Mouse (Mus musculus): ENCODE results near the gene Cd8a.
"Not testable (repeated sequence)": the region's sequence is repeated elsewhere in the genome, so short reads cannot be mapped to it uniquely, and the experiment has no call there.

The Cd8a gene

DNA sequence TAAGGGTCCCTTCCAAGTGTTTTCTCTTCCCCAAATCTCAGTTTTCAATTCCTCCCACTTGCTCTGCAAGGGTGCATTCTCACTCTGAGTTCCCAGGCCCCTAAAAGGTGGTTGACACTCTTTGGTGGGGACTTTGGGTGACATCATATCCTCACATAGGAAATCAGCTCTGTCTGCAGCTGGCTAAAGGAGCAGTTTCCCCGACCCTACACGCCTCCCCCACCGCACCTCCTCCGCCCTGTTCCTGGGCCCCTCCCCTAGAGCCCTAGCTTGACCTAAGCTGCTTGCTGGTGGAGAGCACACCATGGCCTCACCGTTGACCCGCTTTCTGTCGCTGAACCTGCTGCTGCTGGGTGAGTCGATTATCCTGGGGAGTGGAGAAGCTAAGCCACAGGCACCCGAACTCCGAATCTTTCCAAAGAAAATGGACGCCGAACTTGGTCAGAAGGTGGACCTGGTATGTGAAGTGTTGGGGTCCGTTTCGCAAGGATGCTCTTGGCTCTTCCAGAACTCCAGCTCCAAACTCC lies at the start of gene Cd8a:
Gene Cd8a, plus strand, starts transcription at position 179 of the 527 bp plus-strand sequence.
- no peak for DNase-seq (ENCODE audit: low spot score)

DNA sequence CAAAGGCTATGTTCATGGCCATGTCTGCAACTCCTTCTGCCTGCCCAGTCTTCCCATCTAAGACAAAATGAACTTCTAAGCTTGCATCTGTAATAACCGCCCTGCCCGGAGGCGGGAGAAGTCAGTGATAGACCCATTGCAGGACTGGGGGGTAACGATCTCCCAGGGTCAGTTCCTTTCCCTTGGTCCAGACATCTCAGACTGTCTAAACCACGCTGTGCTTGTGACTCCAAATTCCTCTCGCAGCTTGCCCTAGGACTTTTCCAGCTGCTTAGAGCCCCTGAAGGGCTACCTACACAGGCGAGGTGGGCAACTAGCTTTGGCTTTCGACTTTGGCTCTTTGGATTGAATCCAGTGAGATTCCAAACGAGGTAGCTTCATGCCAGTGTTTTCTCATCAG lies 48.4 kb upstream of the Cd8a start:
- no peak for DNase-seq (ENCODE audit: low spot score)

DNA sequence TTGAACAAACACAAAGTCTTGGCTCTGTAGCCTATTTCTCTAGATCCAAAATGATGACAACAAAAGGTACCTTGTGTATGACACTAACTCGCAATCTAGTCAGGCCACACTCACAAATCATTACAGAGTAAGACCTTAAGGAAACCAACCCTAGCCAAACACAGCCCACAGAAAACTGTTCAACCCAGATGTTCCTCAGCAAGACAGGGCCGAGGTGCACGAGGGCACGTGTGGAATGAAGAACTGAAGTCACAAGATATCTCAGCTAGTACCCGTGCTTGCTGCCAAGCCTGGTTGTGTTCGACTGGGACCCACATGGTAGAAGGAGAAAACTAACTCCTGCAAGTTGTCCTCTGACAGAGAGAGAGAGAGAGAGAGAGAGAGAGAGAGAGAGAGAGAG lies 43.3 kb upstream of the Cd8a start:
- DNase-seq (ENCODE audit: low spot score): no peak

DNA sequence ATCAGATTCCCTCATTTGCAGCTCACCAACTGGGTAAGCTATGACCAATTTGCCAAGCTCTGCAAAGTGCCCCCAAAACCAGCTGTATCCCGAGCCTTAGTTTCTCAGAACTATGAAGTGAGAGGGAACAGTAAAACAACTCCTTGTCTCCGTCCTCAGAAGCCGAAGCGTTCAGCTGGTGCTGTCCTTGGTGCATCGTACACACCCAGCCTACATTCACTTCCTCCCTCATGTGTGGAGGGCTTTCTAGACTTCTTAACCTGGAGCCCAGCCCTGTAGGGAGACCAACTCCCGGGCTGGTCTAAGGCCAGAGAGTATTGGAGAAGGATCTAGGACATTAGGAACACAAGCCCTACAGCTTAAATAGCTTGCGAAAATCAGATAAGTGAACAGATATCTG lies 42.7 kb upstream of the Cd8a start:
- no peak for DNase-seq (ENCODE audit: low spot score)

DNA sequence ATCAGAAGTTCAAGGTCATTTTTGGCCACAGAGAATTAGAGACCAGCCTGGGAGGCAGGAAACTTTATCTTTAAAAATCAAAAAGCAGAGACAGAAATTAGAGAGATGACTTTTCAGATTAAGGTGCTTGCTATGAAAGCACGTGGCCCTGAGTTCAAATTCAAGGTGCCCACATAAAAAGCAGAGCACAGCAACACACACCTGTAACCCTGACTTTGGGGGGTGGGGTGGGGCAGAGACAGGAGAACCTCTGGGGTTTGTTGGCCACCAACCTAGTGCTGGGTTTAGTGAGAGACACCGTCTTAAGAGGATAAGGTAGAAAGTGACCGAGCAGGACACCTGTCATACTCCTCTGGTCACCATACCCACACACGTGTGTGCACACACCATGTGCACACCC lies 41.7 kb upstream of the Cd8a start:
- DNase-seq (ENCODE audit: low spot score): not testable (repeated sequence)

DNA sequence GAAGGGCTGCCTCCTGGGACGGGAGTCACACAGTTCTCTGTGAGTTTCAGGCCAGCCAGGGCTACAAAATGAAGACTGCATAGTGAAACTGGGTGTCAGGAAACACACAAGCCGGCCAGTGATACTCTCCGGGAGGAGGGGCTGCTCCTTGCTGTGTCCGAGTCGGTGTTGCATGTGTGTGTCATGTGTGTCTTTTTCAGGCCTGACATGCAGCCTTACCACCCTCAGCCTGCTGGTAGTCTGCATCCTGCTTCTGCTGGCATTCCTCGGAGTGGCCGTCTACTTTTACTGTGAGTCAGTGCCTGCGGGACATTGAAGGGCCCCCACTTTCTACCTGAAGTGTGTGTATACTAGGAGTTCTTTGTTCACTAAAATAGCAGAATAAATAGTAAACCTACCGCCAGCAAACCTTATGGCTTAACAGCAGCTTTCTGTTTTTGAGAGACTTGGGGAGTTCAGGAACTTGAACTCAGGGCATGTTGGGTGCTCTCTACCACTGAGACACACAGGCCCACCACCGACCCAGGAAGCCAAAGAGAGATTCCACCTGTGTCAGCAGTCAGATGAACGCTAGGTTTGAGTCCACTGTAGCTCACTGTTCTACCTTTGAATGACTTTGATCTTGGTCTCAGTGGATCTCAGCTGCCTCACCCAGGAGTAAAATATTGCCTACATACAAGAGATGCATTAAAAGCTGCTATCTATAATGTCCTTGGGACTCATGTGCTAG lies 40.8 kb upstream of the Cd8a start:
- no peak for DNase-seq (ENCODE audit: low spot score)

DNA sequence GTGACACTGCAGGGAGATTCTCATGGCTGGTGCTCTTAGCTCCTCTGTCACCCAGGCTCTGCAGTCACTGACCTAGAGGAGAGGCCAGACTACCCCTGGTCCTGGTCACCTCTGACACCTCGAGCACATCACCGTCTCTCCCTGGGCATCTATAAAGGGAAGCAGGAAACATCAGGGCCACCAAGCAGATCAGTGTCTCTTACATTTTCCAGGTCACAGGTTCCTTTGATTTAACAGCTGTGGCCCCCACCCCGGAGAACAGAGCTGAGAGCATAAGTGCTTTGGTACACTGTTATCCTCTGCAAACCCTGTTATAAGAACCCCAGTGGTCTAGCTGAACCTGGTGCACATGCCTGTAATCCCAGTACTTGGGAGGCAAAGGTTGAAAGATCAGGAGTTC lies 40.2 kb upstream of the Cd8a start:
- DNase-seq (ENCODE audit: low spot score): no peak

DNA sequence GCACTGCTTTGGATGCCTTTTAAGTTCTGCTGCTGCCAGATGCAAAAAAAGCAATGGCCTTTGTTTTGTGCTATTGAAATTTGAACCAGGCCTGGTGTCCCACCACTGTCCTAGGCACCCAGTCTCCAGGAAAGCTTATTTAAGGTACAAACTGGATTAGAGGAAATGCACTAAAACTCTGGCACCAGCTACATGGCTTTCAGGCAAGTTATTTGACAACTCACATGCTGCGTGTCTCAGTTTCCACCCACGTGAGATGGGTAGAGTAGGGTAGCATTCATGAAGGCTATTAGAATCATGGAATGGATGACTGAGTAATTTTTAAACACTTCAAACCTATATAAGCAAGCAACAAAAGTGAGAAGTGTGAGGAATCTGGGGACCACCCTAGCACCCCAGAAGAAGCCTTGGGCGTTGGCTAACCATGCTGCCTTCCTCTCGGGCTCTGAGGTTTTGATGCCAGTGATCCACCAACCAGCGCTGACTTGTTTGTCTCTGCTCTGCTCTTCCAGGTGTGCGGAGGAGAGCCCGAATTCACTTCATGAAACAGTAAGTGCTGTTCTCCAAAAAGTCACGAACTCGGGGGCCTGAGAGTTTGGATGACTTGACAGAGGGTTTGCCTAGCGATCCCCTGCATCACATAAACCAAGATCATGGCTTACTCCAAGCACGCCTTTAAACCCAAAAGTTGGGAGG lies 39.5 kb upstream of the Cd8a start:
- DNase-seq (ENCODE audit: low spot score): no peak

DNA sequence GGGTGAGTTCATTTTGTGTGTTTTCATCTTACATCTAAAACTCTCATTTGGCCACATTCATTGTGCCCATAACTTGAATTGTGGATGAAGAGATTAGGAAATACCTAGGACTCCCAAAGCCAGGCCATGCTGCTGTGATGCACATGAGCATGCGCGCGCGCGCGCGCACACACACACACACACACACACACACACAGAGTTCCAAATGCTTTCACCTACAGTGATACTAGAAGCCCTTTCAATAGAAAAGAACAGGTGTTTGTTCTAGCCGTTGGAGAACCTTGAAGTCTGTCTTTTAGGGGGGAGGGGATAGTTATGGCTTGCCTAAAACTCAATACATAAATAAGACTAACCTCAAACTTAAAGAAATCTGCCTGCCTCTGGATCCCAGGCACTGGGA lies 35.6 kb upstream of the Cd8a start:
- DNase-seq (ENCODE audit: low spot score): no peak

DNA sequence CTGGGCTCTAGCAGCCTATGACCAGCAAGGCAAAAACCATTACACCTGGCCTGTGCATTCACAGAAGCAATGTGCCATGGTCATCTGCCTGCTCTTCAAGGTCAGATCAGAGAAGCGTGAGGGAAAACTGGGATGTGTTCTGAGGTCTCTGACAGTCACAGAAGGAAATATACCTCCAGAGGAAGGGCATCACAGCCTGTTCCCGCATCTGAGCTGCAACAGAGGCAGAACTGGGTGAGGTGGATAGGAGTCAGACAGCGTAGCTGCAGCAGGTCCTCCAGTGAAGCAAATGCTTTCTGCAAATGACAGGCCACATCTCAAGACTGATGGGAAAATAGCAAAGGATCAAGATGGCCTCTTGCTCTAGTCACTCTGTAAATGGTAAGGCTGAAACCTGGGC lies 34.3 kb upstream of the Cd8a start:
- DNase-seq (ENCODE audit: low spot score): no peak

DNA sequence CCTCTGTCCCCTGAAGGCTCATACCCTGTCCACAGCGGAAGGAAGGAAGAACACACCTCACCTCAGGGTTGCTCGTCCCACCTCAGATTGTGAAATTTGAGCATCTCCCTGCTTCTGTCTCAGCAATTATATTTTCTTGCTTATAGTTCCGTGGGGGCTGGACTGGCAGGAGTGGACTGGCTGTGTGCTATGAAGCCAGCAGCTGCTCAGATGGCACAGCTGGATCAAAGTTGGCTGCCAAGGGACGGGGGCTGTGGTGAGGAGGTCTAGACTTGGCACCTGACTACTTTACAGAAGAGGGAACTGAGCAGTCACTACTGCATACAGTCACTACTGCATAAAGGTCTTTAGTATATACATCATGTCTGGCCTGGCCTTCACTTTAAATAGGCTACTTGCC lies 33.9 kb upstream of the Cd8a start:
- no peak for DNase-seq (ENCODE audit: low spot score)

DNA sequence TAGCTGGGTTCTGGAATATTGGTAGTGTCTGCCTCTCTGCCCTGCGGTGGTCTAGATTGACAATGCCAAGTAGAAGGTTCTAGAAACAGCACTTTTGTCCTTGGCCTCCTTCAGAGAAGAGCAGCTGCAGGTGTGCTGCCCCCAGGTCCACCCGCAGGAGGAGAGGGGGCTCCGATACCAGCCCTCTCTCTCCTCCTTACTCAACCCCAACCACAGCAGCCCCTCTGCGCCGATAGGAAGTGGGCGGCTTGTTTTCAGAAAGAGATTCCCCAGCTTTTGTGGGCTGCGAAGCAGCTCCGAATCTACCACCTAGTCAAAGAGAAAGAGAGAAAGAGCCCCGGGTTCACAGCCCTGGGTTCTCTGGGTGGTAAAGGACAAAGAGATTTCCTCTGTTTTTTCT lies 32.0 kb upstream of the Cd8a start:
- no peak for DNase-seq (ENCODE audit: low spot score)

DNA sequence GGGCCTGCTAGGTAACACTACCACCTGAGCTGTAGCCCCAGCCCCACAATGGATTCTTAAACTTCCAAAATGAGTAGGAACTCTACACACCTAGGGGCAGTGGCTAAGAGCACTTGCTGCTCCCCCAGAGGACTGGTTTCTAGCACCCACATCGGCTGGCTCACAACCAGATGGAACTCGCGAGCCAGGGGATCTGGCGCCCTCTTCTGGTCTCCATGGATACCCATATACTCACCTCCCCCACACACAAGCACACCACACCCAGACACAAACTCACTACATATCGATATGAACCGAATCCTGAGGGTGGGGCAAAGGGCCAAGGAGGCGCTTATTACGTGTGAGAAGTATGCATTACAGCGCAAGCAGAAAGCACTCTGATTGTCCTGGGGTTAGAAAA lies 25.2 kb upstream of the Cd8a start:
- no peak for DNase-seq (ENCODE audit: low spot score)

DNA sequence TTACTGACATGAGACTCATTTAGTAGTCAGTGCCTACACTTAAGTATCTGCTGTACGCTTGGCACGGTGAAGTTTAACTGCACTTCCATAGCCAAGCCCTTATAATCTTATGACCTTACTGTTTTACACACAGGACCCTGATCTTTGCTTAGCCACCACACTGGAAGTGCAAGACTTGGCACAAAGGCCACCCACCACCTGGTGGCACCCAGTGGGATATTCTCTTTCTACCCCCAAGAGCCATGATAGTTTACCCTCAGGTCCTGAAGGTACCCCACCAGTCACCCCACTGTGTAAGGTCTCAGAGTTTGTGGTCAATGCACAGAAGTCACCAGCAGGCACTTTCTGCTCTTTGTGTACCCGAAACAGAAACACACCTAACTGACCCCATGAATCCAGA lies 22.0 kb upstream of the Cd8a start:
- DNase-seq (ENCODE audit: low spot score): no peak

DNA sequence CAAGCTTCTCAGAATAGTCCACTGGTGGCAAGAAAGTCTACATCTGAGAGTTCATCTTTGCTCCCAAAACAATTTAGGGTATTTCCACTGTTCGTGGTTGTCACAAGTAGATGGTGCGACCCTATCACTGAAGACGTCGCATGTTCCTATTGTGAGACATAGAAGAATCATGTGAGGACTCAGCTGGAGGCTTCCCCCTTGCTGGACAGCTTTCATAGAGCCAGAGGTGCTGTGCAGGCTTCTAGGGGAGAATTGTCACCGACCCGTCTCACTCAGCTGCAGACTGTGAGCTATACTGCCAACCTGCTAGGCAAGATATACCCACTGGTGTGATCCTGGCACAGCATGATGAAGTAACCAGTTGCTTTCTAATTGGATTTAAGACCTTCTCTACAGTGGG lies 21.0 kb upstream of the Cd8a start:
- DNase-seq (ENCODE audit: low spot score): no peak

DNA sequence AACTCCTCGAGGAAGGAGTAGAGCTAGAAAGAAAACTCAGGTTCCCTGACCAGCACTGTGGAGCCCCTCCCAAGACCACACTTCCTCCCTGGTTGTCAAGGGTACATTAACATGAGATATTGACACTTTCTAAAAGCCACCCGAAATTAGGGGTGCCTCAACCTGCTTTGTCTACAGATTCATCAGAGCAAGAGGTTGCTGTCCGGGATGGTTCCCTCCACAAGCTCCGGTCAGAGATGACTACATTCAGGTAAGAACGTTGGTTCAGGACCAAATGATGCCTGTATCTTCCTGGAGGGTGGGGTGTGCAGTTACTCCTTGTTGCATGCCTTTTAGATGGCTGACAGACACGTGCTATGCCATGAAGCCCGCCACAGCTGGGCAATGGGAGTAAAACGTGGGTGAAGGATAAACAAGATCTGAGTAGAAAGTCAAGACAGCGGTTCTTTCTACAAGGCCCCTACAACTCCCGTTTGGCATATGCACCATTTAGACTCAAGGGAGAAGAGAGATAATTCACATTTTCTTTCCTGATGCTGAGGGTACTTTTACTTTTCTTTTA lies 20.3 kb upstream of the Cd8a start:
- no peak for DNase-seq (ENCODE audit: low spot score)

DNA sequence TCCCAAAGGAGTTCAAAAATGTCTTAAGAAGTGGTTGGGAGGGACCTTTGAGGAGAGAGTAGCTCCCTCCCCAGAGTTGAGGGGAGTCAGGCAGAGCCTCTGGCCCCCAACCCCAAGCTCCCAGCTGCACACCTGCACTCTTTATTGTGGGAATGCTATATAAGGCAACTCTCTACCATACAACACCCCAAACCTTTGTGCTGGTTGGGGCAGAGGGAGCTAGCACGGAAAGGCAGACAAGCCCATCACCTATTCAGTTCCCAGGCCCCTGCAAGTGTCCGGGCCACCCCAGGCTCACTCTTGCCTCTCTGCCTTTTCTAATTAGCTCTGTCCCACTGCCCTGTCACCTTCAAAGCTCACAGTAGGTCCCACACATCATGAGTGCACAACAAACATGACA lies 19.5 kb upstream of the Cd8a start:
- no peak for DNase-seq (ENCODE audit: low spot score)

DNA sequence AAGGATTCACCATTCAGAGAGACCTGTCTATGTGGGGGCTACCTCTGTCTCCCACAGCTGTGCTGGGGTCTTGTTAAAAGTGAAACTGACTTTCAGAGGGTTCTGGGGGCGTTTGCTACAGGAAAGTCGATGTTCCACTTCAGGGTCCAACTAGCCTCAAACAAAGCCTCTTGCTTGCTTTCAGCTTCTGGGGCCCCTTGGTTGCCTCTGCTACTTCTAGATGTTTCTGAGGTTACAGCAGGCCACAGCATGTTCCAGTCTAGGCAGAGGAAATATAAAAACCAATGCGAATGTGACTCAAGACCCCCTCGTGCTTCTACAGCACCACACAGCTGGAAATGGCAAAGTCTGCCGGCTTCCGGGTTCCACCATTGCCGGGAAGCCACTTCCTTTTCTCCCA lies 15.7 kb upstream of the Cd8a start:
- DNase-seq (ENCODE audit: low spot score): no peak

DNA sequence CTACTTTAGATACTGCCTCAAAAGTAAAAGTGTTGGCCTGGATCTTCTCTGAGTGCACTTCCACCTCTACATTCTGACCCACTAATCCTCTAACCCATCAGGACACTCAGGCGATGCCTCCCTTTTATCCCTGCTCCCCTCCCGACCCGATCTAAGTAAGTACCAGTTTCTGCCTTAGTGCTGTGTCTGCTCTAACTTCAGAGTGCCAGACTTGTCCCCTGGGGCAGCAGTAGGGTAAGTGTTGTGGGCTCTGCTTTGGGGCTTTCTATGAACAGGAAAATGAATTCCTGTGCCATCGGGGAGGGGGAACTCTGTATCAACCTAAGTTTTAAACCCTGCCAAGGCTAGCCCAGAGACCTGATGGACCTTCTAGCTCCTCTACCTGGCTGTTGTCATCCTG lies 13.0 kb upstream of the Cd8a start:
- no peak for DNase-seq (ENCODE audit: low spot score)

DNA sequence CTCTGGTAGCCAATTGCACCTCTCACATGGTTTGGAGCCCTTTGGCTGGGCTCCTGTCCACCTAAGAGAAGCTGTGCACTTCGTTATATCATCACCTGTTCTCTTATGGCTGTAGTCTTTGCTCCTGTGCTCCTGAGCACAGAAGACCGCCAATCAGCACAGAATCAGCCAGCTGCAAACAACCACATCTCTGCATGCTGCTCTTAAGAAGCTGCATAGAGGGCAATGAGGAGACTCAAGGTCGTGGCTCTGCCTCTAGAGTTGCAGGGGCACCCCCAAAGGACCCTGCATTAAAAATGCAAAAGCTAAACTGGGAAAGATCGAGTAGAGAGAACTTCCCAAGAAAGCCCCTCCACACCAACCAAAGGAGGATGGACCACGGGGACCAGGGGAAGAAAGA lies 12.5 kb upstream of the Cd8a start:
- no peak for DNase-seq (ENCODE audit: low spot score)

DNA sequence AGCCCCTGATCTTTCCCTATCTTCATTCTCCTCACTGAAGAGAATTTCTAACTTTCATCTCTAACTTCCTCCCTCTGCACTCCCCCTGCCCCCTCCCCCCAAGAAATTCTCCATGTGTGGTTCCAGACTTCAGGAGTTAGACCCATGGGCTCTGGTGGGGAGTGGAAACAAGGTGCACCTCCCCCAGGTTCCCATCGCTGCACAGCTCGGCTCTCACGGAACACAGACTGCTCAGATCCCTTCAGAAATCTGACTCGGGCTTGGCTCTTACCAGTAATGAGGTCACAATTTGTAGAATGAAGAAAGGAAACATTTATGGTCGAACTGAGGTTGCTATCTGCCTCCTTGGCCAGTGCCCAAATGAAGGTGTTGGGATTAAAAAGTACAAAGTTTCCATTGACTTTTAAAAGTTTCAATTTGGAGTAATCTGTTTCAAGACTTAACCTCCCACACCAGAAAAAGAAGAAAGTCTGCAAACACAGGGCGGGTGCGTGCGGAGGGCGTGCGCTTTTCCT lies 12.0 kb upstream of the Cd8a start:
- no peak for DNase-seq (ENCODE audit: low spot score)

DNA sequence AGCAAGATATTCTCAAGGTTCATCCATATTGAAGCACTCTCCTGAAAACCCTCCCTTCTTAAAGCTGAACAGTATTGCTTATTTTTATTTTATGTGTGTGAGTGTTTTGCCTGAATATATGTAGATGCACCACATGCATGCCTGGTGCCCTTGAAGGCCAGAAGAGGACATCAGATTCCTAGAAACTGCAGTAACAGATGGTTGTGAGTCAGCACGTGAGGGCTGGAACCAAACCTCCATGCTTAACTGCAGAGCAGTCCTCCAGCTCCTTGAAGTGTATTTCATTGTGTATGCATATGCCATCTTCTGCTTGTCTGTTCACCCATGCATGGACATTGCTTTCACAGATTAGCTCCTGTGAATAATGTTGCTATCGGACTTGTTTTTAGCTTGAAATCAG lies 9.2 kb upstream of the Cd8a start:
- no peak for DNase-seq (ENCODE audit: low spot score)

DNA sequence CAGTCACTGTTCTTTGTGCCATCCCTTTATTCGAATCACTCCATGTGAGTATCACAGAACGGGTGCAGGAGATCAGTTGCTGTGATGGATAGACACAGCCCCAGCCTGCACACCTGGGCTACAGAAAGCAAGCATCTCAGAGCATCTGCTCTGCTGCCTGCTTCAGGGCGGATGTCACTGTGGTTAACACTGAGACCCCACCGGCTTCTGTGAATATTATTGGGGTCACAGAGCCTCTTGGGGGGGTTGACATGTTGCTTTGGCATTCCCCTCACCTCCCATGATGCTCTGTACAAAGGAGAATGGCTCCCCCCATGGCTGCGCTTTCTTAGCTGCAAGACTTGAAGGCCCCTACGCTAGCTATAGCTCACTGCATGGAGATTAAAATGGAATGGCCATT lies 3.8 kb upstream of the Cd8a start:
- DNase-seq (ENCODE audit: low spot score): no peak

Measured in c-Kit-positive CD71-positive TER-119-positive erythroid progenitor cells, embryonic 14.5 days (primary cell).